Mouse (Mus musculus): ENCODE measurements around the gene Kdelr2. TPM values are rescaled to one million over a fixed set of nuclear protein-coding genes. Genes with fewer than 3 reads are reported as not detected.

Kdelr2 gene
- polyA plus RNA-seq, 1 experiment from 2014 or later = 387 TPM

DNA sequence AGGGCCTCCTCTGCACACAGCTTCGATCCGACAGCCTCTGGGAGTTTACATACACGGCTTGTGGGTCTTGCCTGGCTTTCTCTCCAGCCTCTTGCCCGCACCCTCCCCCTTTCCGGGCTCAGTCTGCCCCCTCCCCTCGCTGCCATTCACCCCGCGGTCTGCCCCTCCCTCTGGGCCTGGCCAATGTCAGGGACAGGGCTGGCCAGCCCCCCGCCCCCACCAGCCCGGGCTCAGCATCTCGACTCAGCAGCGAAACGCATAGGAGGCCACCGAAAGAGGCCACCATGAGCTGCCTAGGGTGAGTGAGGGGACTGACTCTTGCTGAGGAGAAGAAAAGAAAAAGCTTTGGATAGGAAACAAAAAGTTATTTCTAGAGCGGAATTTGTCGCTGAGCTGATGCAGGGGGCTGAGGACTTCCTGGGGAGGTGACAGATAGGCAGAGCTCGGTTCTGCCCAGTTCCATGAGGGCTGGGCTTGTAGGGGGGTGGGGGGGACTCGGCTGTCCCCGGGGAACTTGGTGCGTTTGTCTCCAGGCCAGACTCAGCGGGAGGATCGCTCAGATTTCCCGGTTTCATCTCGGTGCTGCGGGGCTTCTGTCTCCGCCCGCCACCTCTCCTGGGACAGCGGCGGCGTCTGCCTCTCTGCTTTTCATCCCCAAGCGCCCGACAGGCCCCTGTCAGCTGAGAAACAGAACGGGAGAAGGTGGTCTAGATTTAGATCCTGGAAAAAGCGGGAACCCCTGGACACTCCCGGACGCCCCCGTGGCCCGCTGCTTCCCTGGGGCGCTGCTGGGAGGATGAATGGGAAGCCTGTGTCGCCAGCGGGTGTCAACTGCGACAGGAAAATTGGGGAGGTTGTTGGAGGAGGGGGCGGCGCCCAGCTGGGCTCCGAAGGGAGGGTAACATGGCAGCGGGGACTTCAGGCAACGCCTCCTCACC is 39.7 kb upstream of the Kdelr2 start:
- peak overlapping the region; percentile 38; the same call in 1 of the 2 replicates for H3K9ac ChIP-seq (replicated peaks; ENCODE audit: low read depth, low read length)
- peak; percentile 66 for ATAC-seq (ENCODE audit: insufficient number of reproducible peaks, insufficient read depth, low FRiP score, low read depth)
- no peaks in the 10 kb centered on the region for H3K36me3 ChIP-seq (ENCODE audit: control insufficient read depth, insufficient read depth, low read length)
- no peaks in the 10 kb centered on the region; the same call in 1 of the 2 replicates for H3K4me1 ChIP-seq (ENCODE audit: control insufficient read depth, insufficient read depth, low read length)
- H3K4me2 ChIP-seq (replicated peaks; ENCODE audit: low read depth, low read length) = peak overlapping the region; percentile 96
- H3K4me3 ChIP-seq (ENCODE audit: low read depth, low read length) = peak overlapping the region; percentile 41
- peaks cover 12% of the 10 kb centered on the region for H3K27me3 ChIP-seq (ENCODE audit: control insufficient read depth, insufficient read depth, low read length)
- no peaks in the 10 kb centered on the region for H3K9me3 ChIP-seq (ENCODE audit: control insufficient read depth, low read depth, low read length)
- WGBS = under 1% methylated on average over 47 of the region's 47 CpGs
- no peak overlapping the region for H3K27ac ChIP-seq (ENCODE audit: low read length)

- H3K4me1 ChIP-seq (ENCODE audit: control insufficient read depth, insufficient read depth, low read length) = peaks cover 2% of the 10 kb centered on the region; the same call in 1 of the 2 replicates
- 80% methylated on average over 3 of the region's 3 CpGs for WGBS
- no peaks in the 10 kb centered on the region for H3K9me3 ChIP-seq (ENCODE audit: control insufficient read depth, low read depth, low read length)
- H3K9ac ChIP-seq (replicated peaks; ENCODE audit: low read depth, low read length) = no peak overlapping the region
- H3K4me3 ChIP-seq (ENCODE audit: low read depth, low read length) = no peak overlapping the region
- H3K4me2 ChIP-seq (replicated peaks; ENCODE audit: low read depth, low read length) = no peak overlapping the region
- ATAC-seq (ENCODE audit: insufficient number of reproducible peaks, insufficient read depth, low FRiP score, low read depth) = no peak
- peaks cover 46% of the 10 kb centered on the region for H3K27me3 ChIP-seq (ENCODE audit: control insufficient read depth, insufficient read depth, low read length)
- no peaks in the 10 kb centered on the region for H3K36me3 ChIP-seq (ENCODE audit: control insufficient read depth, insufficient read depth, low read length)
- H3K27ac ChIP-seq (ENCODE audit: low read length) = no peak overlapping the region
These were observed 35.7 kb upstream of the Kdelr2 start for GRCm38 (mm10) chr5:143367931-143368330.

DNA sequence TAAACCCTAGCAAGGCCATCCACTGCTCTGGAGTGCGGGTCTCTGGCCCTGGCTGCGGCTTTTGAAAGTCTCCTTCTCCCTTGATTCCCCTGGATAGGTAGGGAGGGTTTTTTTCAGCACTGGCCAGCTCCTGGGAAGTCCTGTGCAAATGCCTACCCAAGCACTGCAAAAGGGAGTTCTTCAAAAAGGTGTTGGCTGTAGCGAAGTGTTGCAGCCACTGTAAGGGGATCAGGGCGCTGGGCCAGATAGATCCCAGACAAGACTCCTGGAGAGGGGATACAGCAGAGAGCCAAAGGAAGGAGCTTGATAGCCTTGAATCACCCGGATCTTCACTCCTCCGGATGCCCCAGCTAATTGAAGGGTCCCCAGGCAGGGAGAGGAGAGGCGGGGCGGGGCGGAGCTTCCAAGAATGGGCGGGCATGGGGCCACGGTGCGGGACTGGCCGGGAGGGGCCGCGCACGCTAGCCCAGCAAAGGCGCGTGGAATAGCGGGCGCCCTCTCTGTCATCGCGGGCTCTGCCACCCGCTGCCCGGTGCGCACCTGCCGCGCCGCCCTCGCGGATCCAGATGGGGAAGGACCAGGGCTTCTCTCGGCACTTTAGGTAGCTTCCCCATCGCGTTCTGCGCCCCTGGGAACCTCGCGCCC is 33.9 kb upstream of the Kdelr2 start:
- H3K4me1 ChIP-seq (ENCODE audit: control insufficient read depth, insufficient read depth, low read length) = 0 out of 2 replicates have a peak, but pooled peaks cover 2% of the 10 kb centered on the region
- no peaks in the 10 kb centered on the region for H3K9me3 ChIP-seq (ENCODE audit: control insufficient read depth, low read depth, low read length)
- no peak overlapping the region for H3K9ac ChIP-seq (replicated peaks; ENCODE audit: low read depth, low read length)
- WGBS = 2% methylated on average over 35 of the region's 36 CpGs
- peaks cover 53% of the 10 kb centered on the region for H3K27me3 ChIP-seq (ENCODE audit: control insufficient read depth, insufficient read depth, low read length)
- peak overlapping the region; percentile 21 for H3K4me2 ChIP-seq (replicated peaks; ENCODE audit: low read depth, low read length)
- H3K27ac ChIP-seq (ENCODE audit: low read length) = no peak overlapping the region
- H3K36me3 ChIP-seq (ENCODE audit: control insufficient read depth, insufficient read depth, low read length) = no peaks in the 10 kb centered on the region
- H3K4me3 ChIP-seq (ENCODE audit: low read depth, low read length) = no peak overlapping the region
- ATAC-seq (ENCODE audit: insufficient number of reproducible peaks, insufficient read depth, low FRiP score, low read depth) = no peak

GRCm38 (mm10) chr5:143370416-143371145 is 33.1 kb upstream of the Kdelr2 start:
- H3K27me3 ChIP-seq (ENCODE audit: control insufficient read depth, insufficient read depth, low read length) = peaks cover 53% of the 10 kb centered on the region
- no peak overlapping the region for H3K27ac ChIP-seq (ENCODE audit: low read length)
- 0 out of 2 replicates have a peak, but pooled peaks cover 2% of the 10 kb centered on the region for H3K4me1 ChIP-seq (ENCODE audit: control insufficient read depth, insufficient read depth, low read length)
- no peak overlapping the region for H3K9ac ChIP-seq (replicated peaks; ENCODE audit: low read depth, low read length)
- no peaks in the 10 kb centered on the region for H3K36me3 ChIP-seq (ENCODE audit: control insufficient read depth, insufficient read depth, low read length)
- 25% methylated on average over 17 of the region's 17 CpGs for WGBS
- H3K9me3 ChIP-seq (ENCODE audit: control insufficient read depth, low read depth, low read length) = no peaks in the 10 kb centered on the region
- H3K4me3 ChIP-seq (ENCODE audit: low read depth, low read length) = no peak overlapping the region
- ATAC-seq (ENCODE audit: insufficient number of reproducible peaks, insufficient read depth, low FRiP score, low read depth) = no peak
- no peak overlapping the region for H3K4me2 ChIP-seq (replicated peaks; ENCODE audit: low read depth, low read length)

- H3K9ac ChIP-seq (replicated peaks; ENCODE audit: low read depth, low read length) = no peak overlapping the region
- peaks cover 53% of the 10 kb centered on the region for H3K27me3 ChIP-seq (ENCODE audit: control insufficient read depth, insufficient read depth, low read length)
- 0 out of 2 replicates have a peak, but pooled peaks cover under 1% of the 10 kb centered on the region for H3K9me3 ChIP-seq (ENCODE audit: control insufficient read depth, low read depth, low read length)
- 59% methylated on average over 4 of the region's 4 CpGs for WGBS
- no peak overlapping the region for H3K27ac ChIP-seq (ENCODE audit: low read length)
- H3K4me3 ChIP-seq (ENCODE audit: low read depth, low read length) = no peak overlapping the region
- 0 out of 2 replicates have a peak, but pooled peaks cover 2% of the 10 kb centered on the region for H3K4me1 ChIP-seq (ENCODE audit: control insufficient read depth, insufficient read depth, low read length)
- H3K4me2 ChIP-seq (replicated peaks; ENCODE audit: low read depth, low read length) = no peak overlapping the region
- ATAC-seq (ENCODE audit: insufficient number of reproducible peaks, insufficient read depth, low FRiP score, low read depth) = no peak
- H3K36me3 ChIP-seq (ENCODE audit: control insufficient read depth, insufficient read depth, low read length) = no peaks in the 10 kb centered on the region
These were observed 32.5 kb upstream of the Kdelr2 start for GRCm38 (mm10) chr5:143371146-143371510.

GRCm38 (mm10) chr5:143372818-143373217 is 30.8 kb upstream of the Kdelr2 start:
- Histone ChIP-seq H3K4me2 (replicated peaks; ENCODE audit: low read depth, low read length) (peak overlapping the region; percentile 55), H3K27me3 (ENCODE audit: control insufficient read depth, insufficient read depth, low read length) (peaks cover 52% of the 10 kb centered on the region), H3K27ac (ENCODE audit: low read length) (no peak overlapping the region), H3K4me3 (ENCODE audit: low read depth, low read length) (peak overlapping the region; percentile 31), H3K36me3 (ENCODE audit: control insufficient read depth, insufficient read depth, low read length) (no peaks in the 10 kb centered on the region), H3K9ac (replicated peaks; ENCODE audit: low read depth, low read length) (no peak overlapping the region), H3K9me3 (ENCODE audit: control insufficient read depth, low read depth, low read length) (0 out of 2 replicates have a peak, but pooled peaks cover 3% of the 10 kb centered on the region), H3K4me1 (ENCODE audit: control insufficient read depth, insufficient read depth, low read length) (0 out of 2 replicates have a peak, but pooled peaks cover 2% of the 10 kb centered on the region)
- ATAC-seq (ENCODE audit: insufficient number of reproducible peaks, insufficient read depth, low FRiP score, low read depth) = peak; percentile 4; the same call in 1 of the 2 replicates
- 1% methylated on average over 35 of the region's 35 CpGs for WGBS

- Histone ChIP-seq H3K4me3 (ENCODE audit: low read depth, low read length) (peak overlapping the region; percentile 11; the same call in 1 of the 2 replicates), H3K36me3 (ENCODE audit: control insufficient read depth, insufficient read depth, low read length) (no peaks in the 10 kb centered on the region), H3K4me1 (ENCODE audit: control insufficient read depth, insufficient read depth, low read length) (no peaks in the 10 kb centered on the region), H3K27ac (ENCODE audit: low read length) (no peak overlapping the region; the same call in 1 of the 2 replicates), H3K27me3 (ENCODE audit: control insufficient read depth, insufficient read depth, low read length) (peaks cover 32% of the 10 kb centered on the region), H3K9me3 (ENCODE audit: control insufficient read depth, low read depth, low read length) (0 out of 2 replicates have a peak, but pooled peaks cover 3% of the 10 kb centered on the region), H3K4me2 (replicated peaks; ENCODE audit: low read depth, low read length) (peak overlapping the region; percentile 40), H3K9ac (replicated peaks; ENCODE audit: low read depth, low read length) (no peak overlapping the region)
- peak; percentile 66; the same call in 1 of the 2 replicates for ATAC-seq (ENCODE audit: insufficient number of reproducible peaks, insufficient read depth, low FRiP score, low read depth)
- 8% methylated on average over 21 of the region's 21 CpGs for WGBS
These were observed 28.4 kb upstream of the Kdelr2 start for GRCm38 (mm10) chr5:143375242-143375641.

DNA sequence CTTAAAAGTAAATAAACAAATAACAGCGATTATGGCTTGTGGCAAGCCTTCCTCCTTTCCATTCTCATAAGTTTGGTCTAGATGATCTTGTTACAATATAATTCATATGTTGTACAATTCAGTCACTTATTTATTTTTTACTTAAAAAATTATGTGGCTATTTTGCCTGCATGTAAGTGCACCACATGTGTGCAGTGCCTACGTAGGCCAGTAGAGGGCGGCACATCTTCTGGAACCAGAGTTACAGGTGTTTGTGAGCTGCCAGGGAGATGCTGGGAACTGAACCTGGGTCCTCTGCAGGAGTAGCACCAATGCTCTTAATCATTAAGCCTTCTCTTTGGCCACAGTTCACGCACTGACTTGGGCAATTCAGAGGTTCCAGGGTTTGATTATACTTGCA is 27.5 kb upstream of the Kdelr2 start:
- Histone ChIP-seq H3K9me3 (ENCODE audit: control insufficient read depth, low read depth, low read length) (0 out of 2 replicates have a peak, but pooled peaks cover 3% of the 10 kb centered on the region), H3K27me3 (ENCODE audit: control insufficient read depth, insufficient read depth, low read length) (peaks cover 23% of the 10 kb centered on the region), H3K4me1 (ENCODE audit: control insufficient read depth, insufficient read depth, low read length) (no peaks in the 10 kb centered on the region), H3K4me2 (replicated peaks; ENCODE audit: low read depth, low read length) (no peak overlapping the region; the same call in 1 of the 2 replicates), H3K36me3 (ENCODE audit: control insufficient read depth, insufficient read depth, low read length) (no peaks in the 10 kb centered on the region), H3K9ac (replicated peaks; ENCODE audit: low read depth, low read length) (no peak overlapping the region), H3K27ac (ENCODE audit: low read length) (no peak overlapping the region), H3K4me3 (ENCODE audit: low read depth, low read length) (no peak overlapping the region)
- WGBS = 78% methylated on average over 4 of the region's 4 CpGs
- no peak for ATAC-seq (ENCODE audit: insufficient number of reproducible peaks, insufficient read depth, low FRiP score, low read depth)

All from stomach, embryonic 14.5 days (tissue).